Mouse (Mus musculus) cerebellum, adult 2 months (tissue): ENCODE results near the gene Atxn1.

Experiments
- CTCF ChIP-seq: fragments of 200-500 bp; IDR thresholded peaks from 2 replicates; pipeline ENCODE4 v1.5.1; 2011; ENCODE audit warnings: low read depth, mild to moderate bottlenecking, control low read depth, low read length, moderate library complexity, borderline replicate concordance; ENCODE audit not compliant: insufficient read depth
- POLR2A ChIP-seq: fragments of 200-500 bp; IDR thresholded peaks from 2 replicates; pipeline ENCODE4 v1.6.1; 2011; ENCODE audit warnings: low read length, control low read depth, borderline replicate concordance; ENCODE audit not compliant: insufficient read depth

DNA sequence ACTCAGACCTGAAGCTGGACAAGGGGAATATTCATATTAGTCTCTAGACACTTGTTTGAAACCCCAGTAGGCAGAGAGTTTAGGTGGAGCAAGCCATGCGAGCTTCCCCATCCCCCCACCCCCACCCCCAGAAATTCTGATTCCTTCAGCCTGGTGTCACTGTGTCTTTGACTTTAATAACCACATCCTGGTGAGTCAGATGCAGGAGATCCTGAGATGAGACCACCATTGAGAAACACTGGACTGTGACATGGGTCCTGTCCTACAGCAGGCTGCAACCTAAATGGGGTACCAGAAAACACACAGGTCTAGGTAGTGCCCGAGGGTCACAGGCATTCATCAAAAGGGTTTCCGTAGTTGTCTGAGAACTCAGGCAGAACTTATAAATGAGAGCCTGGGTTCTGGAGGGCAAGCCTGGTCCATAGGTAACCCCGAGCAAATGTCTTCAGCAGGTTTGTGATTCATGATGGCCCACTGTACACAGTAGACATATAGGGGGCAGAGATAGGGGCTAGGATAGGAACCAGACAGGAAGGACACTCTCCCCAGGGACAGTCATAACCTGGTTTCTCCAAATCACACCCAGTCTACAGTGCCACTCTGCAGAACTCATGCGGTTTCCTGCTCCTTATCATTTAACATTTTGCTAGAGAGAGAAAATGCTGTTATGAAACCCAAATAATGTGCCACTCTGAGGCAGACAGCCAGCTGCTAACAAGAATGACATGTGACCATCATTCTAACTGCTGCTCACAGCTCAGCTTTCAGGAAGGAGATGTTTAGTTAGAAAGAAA, 114.4 kb downstream of the Atxn1 start:
- TF ChIP-seq POLR2A: no peak
- no peak for TF ChIP-seq CTCF
